Mouse (Mus musculus) adrenal gland, postnatal 4 days (tissue): ENCODE measurements around the gene Ttc39b. TPM values are rescaled to one million over a fixed set of nuclear protein-coding genes. Genes with fewer than 3 reads are reported as not detected.

Experiments
- DNase-seq, 2 experiments: peaks; one replicate each; pipeline ENCODE4 v3.0.0; 2021 to 2022; ENCODE audit warnings: low spot score in 2 of 2, mixed read lengths in 2 of 2
- total RNA-seq, 2 experiments: library from RNA; stranded (reverse); gene quantifications; 2 replicates each; pipeline ENCODE4 v1.2.3; 2021

Ttc39b gene
- total RNA-seq, 2 experiments from 2014 or later = 16.7 to 22.3 TPM

DNA sequence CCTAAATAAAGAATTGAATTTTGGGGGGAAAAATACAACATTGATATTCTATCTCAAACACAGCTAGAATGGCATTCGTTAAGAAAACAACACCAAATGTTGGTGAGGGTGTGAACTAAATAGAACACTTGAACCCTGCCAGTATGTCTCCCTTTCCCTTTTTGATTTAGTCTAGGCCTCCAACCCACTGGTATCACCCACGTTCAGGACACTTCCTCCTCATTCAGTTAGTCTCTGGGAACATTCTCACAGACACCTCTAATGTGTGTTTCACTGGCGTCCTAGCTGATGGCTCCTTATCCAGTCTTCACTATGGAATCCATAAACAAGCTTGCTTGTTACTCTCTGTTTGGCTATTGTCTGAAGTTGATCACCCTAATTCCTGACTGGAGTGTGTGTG, 125.9 kb downstream of the Ttc39b start:
- no peak for DNase-seq

DNA sequence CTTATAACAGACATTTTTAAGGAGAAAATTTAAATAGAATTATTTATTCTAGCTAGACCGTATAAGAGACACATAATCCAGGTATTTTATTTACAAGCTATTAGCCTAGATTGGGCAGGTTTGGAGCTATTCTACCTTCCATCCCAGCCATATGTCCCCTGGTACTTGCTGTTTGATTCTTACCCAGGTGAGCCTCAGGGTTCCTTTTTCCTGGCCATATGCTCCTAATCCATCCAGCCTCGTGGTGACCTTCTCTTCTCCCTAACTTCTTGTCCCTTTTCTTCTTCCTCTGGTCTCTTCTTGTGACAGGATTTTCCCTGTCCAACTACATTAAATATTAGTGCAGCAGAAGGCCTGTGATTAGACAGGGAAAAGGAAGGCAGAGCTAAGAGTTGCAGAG, 134.3 kb downstream of the Ttc39b start:
- no peak for DNase-seq

GRCm38 (mm10) chr4:83187324-83187723, 136.7 kb downstream of the Ttc39b start:
- no peak for DNase-seq

DNA sequence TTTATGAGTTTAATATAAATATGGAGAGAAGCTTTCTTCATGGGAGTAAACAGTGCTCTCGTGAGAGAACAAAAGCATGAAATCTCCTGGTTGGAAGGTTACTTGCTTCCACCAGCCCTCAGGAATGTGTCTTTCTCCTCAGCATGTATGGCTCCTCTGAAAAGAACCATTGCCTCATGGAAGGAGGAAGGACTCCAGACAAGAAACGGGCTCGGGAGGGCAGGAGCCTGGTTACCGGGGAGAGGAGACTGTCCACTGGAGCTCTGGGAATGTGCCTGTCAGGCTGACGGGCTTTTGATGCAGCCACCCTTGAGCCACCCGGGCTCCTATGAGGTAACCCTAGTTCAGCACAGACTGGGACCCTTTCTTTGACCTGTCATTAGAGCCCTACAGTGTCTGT, 137.6 kb downstream of the Ttc39b start:
- no peak for DNase-seq

GRCm38 (mm10) chr4:83183288-83183930, 140.6 kb downstream of the Ttc39b start:
- peak in 1 of 2 experiments; percentile 6 for DNase-seq

DNA sequence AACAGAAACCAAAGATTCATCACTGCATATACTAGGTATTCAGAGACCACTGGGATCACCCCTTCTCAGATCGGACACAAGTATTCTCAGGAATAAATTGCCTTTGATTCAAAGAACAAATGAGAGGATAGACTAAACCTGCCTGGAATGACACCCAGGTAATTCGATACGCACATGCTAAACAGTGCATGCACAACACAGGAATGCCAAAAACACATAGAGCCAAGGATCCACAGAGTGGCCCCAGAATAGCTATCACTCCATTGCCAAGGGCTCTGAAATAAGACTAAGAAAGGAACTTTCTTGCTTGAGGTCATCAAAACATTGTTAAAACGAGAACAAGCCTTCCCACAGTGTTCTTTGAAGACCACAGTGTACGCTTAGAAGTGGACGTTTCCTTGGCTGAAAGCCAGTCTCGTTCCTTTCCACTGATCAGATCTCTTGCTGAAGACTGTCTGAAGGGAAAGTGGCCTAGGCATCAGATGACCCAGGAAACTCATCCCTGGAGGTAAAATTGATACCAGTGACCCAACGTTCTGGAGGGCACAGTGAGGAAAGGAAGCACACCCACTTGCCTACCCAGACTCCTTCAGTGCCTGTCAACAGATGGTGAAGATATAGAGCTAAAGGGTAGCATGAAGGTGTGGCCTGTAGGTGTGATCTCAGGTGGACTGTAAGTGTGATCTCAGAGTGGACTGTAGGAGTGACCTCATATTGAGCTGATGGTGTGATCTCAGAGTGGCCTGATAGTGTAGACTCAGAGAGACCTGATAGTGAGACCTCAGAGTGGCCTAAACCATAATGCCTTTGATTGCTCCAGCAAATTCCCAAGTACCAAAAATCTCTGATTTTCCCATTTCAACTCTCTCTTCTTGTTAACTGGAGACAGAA, 141.6 kb downstream of the Ttc39b start:
- no peak for DNase-seq

DNA sequence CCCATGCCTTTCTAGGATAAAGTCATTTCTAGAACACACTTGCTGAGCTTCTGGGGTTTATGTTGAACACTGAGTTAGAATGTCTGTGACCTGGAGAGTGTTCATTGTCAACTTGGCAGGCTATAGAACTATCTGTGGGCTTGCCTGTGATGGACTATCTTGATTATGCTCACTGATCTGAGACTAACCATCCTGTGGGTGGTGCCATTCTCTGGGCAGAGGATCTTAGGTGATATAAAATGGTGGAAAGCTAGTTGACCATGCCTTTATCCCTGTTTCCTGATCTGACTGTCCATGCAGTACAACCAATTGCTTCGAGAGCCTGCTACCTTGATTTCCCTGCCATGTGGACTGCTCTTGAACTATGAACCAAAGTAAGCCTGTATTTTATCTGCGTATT, 146.6 kb downstream of the Ttc39b start:
- DNase-seq = no peak

DNA sequence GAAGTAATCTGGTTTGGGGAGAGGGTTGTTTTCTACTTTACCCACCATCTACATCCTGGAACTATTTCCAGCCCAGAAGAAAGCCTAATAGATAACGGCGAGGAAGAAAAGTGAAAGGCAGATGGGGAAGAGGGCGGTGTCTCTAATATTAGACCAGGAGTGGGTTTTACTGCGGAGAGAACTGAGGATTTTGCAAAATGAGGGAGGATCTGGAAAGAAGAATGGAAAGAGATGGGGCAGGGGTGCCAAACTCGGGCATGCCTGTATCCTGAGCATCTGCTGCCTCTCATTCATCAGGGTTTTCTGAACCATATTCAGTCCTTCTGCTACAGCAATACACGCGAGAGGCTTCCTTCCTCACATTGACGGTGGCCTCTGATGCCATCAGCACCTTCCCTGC, 149.1 kb downstream of the Ttc39b start:
- DNase-seq = no peak

DNA sequence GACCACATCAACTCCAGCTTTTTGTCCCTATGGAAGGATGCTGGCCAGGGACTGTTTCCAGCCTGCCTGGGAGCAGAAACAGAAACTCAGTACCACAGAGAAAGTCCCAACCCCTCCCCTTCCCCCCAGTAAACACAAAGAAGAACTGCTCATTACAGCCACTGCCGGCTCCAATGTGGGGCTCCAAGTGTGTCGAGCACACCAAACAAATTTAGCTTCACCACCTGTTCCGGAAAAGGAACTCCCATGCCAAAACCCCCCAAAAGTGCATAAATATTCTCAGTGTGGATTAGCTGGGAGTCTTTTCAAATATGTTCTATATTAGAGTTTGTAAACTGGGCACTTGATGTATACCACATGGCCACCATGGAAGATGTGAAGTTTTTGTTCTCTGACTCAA, 151.8 kb downstream of the Ttc39b start:
- no peak for DNase-seq

- no peak for DNase-seq
Observed at GRCm38 (mm10) chr4:83170741-83171140, 153.3 kb downstream of the Ttc39b start.

Other genes with a start within 250 kb of the Ttc39b start
- 10 to 100 TPM; 33.4 to 39.2 TPM for gene Snapc3, start 93.5 kb upstream of the Ttc39b start, total RNA-seq
- 10 to 100 TPM; 79.9 to 95.3 TPM for gene Psip1, start 162.2 kb upstream of the Ttc39b start, total RNA-seq
- gene Ccdc171, start 201.3 kb upstream of the Ttc39b start, total RNA-seq = 1 to 10 TPM; 3.3 to 3.5 TPM